Mouse (Mus musculus) inflammation-experienced regulatory T-cells, adult 6 months (primary cell): ENCODE results near the gene Npr2. TPM values are rescaled to one million over a fixed set of nuclear protein-coding genes. Genes with fewer than 3 reads are reported as not detected.
"Not testable (repeated sequence)": the region's sequence is repeated elsewhere in the genome, so short reads cannot be mapped to it uniquely, and the experiment has no call there.

Source experiments
- ATAC-seq: one replicate; pipeline ENCODE4 v1.8.0; 2017
- polyA plus RNA-seq, 3 experiments: library from polyadenylated mRNA; unstranded; fragments of 100-300 nt; shearing (Covaris generic); gene quantifications; one replicate each; pipeline ENCODE4 v1.2.1; 2017

Npr2 gene
- polyA plus RNA-seq, result not detected

DNA sequence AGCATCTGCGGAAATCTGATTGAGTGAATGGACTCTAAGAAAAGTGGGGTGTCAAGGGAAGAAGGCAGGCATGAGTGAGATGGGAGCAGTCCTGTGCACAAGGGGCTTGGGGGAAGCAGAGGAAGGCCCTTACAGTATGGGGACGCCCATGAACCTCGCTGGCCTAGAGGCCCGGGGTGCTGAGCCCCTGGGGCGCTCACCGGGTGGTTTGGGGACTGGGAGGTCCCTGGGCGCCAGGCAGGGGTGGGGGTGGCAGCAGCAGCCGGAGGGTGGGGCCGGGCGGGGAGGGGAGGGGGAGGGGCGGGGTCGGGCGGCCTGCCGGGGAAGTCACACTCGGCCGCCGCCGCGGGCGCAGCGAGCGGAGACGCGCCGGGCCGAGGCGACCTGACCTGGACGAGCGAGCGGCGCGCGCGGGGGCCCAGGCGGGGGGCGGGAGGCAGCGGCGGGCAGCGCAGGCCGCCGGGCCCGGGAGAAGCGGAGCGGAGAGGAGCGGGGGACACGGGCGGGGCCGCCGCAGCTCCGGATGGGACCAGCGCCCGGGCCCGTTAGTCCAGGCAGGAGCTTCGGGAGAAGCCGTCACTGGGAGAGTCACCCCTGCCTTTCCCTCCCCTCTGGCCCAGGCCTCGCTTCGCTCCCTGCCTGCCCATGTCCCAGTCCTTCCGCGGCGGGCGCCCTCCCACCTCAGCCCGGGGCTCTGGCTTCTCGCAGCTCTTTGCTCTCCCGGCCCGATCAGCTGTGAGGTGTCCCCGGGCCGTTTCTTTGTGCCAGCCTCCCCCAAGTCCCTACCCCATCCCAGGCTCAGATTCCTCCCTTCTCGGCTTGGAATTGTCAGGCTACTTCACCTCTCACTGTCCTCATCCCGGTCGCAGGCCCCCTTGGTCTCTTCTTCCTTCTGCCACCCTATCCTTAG lies at the start of gene Npr2:
TSS of gene Npr2 (plus strand) at position 890 of the 910 bp plus-strand sequence.
- ATAC-seq, result no peak

GRCm38 (mm10) chr4:43582241-43582640 lies 49.5 kb upstream of the Npr2 start:
- no peak for ATAC-seq

GRCm38 (mm10) chr4:43583421-43583820 lies 48.3 kb upstream of the Npr2 start:
- ATAC-seq, result no peak

GRCm38 (mm10) chr4:43584444-43585416 lies 47.0 kb upstream of the Npr2 start, which contains the start of gene Msmp:
Gene Msmp (minus strand): TSS chr4:43584494.
- ATAC-seq, result no peak

DNA sequence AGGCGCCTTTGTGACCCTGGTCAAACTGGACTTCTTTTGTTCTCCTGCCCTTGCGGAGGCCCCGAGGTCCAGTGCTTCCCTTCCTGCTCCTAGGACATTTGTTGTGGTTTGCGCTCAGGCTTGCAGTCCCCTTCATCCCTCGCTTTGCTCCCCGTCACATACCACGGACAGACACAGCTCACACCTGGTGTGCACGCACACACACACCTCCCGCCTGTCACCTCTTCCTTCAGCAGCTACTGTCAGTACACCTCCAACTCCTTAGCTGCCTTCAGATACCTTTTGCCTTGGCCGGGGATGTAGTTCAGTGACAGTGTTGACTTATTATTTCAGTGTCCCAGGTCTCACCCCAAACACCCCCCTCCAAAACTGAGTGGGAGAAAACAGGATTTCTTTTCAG lies 46.1 kb upstream of the Npr2 start:
- ATAC-seq, result no peak

GRCm38 (mm10) chr4:43586411-43586810 lies 45.3 kb upstream of the Npr2 start:
- no peak for ATAC-seq

GRCm38 (mm10) chr4:43587681-43588080 lies 44.1 kb upstream of the Npr2 start:
- ATAC-seq, result no peak

- no peak for ATAC-seq
Observed at GRCm38 (mm10) chr4:43591543-43591942, 40.2 kb upstream of the Npr2 start.

DNA sequence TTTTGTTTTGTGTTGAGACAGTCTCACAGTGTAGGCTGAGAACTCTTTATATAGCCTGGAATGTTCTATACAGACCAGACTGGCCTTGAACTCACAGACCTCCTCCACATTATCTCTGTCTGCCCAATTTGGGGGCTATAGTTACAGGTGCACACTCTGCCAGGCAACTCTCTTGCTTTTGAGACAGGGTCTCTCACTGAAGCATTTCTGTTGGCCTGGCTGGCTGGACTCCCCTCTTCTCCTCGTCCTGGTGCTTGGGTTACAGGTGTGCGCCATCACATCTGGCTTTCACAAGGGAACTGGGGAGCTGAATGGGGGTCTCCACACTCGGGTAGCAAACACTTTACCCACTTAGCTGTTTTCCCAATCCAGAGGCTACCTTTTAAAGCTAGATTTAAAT lies 39.8 kb upstream of the Npr2 start:
- ATAC-seq, result no peak

DNA sequence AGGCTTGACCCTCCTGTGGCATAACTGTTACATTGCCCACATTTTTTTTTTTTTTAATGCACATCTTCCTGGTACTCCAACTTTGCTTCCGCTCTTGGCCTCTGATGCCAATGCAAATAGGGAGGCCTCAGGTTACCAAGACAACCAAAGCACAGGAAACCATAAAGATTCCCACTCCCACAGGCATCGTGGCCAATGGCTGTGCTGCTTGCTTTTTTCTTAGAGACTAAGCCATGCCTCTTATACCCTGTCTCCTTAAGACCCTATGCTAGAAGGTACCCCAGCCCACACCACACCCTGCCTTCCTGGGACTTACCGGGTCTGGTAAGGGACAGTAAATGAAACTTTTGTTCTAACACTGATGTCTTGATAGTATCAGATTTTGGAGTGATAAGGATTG lies 38.3 kb upstream of the Npr2 start:
- no peak for ATAC-seq

DNA sequence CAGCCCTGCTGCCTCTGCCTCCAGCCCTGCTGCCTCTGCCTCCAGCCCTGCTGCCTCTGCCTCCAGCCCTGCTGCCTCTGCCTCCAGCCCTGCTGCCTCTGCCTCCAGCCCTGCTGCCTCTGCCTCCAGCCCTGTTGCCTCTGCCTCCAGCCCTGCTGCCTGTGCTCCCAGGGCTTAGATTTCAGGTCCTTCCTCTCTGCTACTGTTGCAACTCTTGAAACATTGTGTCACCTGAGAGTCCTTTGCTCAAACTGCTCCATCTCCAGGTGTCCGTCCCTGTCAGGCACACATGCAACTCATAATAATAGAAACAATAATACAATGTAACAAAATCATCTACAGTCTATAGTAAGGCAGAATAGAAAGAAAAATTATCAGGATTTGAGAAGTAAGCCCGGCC lies 35.1 kb upstream of the Npr2 start:
- ATAC-seq, result not testable (repeated sequence)

GRCm38 (mm10) chr4:43598200-43598599 lies 33.5 kb upstream of the Npr2 start:
- ATAC-seq, result no peak

- no peak for ATAC-seq
Observed at GRCm38 (mm10) chr4:43598650-43599380, 32.9 kb upstream of the Npr2 start.

GRCm38 (mm10) chr4:43600195-43600934 lies 31.4 kb upstream of the Npr2 start:
- no peak for ATAC-seq

- no peak for ATAC-seq
Observed at GRCm38 (mm10) chr4:43604099-43604498, 27.6 kb upstream of the Npr2 start.

DNA sequence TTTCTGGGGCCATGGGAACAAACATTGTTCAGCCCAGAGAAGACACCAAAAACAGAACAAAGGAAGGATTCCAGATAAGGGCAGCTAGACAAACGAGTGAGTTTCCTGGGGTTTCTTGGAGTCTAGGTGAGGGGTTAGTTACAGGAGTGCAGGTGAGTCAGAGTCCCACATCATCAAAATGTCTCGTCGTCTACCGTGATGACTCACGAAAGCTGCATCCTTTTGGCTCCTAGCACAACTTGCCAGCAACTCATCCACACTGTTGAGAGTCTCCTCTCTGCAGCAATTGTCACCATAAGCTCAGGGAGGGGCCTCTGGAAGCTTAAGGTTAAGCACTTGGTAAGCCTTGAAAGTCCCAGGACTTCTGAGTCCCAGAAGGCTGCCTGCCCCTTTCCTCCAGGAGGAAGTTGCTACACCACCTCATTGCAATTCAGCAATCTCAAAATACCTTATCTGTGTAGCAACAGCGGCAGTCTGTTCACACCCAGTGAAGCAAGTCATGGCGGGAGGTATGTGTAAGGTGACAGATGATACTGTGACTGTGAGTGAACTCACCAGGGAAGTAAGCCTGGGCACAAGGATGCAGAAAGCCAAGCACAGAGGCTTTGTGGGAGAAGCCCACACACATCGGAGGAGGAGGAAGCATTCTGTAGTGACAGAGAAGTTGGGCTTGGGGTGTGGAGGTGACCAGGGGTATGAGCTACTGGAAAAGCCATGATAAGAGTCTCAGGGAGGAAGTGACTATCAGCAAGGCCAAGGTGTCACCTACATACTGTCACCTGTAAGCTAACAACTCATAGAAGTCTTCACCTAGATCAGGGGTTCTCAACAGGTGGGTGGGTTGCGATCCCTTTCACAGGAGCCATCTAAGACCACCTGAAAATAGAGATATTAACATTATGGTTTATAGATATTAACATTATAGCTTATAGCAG lies 26.7 kb upstream of the Npr2 start:
- ATAC-seq, result no peak

GRCm38 (mm10) chr4:43612534-43612933 lies 19.2 kb upstream of the Npr2 start:
- no peak for ATAC-seq

DNA sequence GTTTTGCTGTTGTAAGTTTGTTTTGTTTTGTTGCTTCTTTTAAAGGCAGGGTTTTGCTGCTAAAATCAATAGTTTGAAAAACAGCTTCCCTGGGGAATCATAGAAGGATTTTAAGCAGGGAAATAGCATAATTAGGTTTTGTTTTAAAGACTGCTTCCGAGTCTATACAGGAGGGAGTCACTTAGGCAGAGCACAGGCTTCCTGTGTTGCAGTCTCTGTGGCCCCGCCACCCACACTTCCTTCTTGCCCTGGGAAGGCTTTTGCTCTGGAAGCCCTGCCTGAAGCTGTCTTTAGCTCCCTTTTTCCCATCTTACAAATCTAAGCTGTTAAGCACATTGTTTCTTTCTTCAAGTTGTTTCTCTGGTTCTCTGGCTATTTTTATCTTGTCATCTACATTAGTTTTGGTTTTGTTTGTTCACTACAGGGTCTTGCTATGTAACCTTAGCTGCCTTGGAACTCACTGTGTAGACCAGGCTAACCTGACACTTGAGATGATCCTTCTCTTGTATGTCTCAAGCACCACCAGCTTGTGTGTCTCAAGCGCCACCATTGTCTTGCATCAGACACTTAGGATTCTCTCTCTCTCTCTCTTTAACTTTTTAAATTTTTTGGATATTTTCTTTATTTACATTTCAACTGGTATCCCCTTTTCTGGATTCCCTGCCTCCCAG lies 18.5 kb upstream of the Npr2 start:
- ATAC-seq, result no peak

DNA sequence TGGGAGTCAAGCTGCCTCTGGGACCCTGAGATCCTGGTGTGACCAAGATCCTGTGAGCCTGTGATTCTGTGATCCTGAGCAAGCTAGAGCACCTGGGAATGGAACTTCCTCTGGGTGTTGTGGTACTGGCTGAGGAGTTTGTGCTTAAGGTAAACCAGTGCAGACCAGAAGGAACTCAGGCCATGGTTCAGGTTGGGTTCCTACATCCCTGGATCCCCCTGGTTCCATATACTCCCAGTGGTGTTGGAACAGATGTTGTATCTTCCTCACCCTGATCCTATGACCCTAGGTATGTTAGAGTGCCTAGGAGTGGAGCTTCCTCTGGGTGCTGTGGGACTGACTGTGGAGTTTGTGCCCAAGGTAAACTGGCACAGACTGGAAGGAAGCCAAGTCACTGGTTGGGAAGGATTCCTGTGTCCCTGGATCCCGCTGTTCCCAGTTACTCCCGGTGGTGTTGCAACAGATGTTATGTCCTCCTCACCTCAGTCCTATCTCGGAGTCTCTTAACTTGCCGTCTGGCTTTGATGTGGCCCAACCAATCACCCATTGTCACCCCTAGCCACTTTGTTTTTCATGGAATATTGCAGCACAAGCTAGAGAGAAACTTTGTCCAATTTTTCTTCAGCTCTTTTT lies 11.5 kb upstream of the Npr2 start:
- ATAC-seq, result no peak
